Mouse (Mus musculus): ENCODE data around the gene Fbxo41.
A peak's percentile ranks its signal among the peaks of the same experiment; 100 is the strongest.

Gene Fbxo41

DNA sequence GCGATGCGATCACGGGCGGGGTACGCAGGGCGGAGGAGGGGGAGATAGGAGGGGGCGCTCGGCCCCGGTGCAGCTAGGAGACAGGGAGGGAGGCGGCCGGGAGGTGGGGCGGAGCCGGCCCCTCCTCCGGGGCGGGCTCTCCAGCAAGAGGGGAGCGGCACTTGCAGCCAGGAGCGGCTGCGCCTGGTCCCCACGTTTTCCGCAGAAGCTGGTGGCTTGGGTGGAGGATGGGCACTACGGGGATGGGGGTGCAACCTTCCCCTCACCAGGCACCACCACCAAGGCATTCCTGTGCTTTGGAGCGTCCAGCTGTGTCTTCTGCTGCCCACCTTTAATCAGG lies at the start of gene Fbxo41:
Fbxo41 (minus strand) TSS at position 84 of the 340 bp plus-strand sequence.
- DNase-seq, result peak; percentile 76

DNA sequence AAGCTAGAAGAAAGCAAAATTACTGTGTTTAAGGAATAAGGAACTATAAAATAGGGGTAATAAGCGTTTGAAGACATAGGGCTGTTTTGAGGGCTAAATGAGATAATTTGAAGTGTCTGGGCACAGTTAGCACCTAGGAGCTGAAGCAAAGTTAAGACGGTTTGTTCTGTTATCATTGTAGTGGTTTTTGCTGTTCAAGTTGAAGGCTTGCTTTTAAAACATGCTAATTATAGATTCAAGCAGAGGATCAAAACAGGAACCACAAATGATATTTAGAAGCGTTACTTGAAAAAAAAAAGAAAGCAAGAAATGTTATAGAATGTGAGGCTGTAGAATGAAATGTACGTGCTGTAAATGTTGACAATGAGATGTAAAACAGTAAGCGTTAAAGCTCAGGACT lies 44.8 kb upstream of the Fbxo41 start:
- DNase-seq, result no peak

DNA sequence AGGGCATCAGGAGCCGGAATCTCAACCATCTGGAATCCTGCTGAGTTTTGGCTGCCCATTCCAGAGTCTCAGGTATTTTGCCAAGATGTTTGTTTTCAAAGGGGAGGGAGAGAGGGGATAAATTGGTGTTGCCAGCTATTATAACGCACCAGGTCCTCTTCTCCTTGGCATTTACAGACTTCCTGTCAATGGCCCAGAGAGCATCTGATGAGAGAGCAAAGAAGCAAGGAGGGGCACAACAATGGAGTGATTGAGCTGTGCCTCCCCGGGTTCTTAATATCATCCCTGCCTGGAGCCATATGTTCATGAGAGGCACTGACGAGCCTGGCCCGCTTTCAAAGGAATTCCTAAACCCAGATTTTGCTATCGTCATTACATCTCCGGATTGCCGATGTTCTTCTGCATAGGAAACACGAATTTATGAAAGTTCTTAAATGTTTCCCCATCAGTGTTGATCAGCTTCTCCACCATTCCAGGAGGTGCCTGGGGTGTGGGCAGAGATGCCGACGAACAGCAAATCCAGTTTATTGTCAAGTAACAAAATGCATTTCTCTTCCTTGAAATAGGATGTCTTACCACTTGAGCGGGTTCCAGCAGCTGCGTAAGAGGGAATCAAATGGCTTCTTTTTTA lies 41.6 kb upstream of the Fbxo41 start:
- peak; percentile 25 for DNase-seq

DNA sequence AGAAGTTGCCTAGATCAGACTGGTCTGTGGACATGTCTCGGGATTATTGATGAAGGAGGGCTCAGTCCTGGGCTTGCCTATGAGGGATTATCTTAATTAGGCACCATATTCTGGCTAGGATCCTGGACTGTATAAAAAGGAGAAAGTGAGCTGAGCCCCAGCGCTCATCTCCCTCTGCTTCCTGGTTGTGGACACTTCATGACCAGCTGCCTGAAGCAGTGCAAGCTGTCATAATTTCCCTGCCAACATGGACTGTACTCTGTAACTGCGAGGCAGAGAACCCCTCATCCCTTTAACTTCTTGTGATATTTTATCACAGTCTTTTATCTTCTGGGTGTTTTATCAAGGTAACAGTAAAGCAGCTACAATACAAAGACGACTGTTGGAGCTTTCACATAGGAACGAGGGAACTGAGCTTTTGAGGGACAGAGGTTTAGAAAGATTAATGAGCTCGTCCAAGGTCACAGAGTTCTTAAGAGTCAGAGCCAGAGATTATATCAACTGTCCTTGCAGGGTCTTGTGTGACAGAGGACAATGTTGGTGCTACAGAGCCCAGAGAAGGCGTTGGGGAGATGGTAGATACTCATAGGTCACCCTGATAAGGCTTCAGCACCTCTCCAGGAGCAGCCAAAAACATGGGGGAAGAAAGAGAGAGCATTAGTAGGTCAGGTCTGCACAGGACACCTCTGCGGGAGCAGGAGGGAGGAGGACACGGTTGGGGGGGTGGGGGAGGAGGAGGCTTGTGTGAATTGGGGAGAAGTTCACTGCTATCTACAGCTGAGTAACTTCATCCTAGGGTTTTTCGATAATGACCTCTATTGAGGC lies 40.8 kb upstream of the Fbxo41 start:
- no peak for DNase-seq

DNA sequence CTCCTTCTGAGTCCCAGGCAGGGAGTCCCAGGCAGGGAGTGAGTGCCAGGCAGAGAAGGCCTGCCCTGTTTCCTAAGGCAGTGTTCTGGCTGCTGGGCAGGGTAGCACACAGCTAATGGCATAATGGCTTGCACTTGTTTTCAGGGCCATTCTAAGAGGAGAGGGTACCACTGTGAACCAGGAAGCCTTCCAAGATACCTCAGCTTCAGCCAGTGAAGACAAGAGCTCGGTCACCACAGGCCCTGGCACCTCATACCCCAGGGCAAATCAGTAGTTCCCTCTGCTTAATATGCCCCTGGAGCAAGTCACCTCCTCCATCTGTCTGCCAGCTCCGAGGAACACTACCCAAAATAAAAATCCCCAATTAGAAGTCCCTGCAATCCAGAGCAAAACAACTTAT lies 20.0 kb upstream of the Fbxo41 start:
- no peak for DNase-seq

DNA sequence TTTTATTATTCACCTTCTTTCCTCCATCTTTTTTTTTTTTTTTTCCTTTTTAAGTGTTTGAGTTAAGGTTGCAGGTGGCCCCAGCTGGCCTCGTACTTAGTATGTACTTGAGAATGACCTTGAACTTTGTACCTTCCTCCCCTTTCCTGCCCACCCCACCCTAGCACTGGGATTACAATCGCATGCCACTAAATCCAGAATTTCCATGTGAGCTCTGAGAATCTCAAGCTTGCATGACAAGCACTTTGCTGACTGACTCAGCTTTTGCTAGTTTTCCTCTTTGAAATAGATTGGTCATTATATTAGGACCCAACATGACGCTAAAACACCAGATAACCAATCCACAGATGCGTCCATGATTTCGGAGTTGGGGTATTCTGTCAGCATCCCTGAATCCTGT lies 19.2 kb upstream of the Fbxo41 start:
- DNase-seq, result no peak

DNA sequence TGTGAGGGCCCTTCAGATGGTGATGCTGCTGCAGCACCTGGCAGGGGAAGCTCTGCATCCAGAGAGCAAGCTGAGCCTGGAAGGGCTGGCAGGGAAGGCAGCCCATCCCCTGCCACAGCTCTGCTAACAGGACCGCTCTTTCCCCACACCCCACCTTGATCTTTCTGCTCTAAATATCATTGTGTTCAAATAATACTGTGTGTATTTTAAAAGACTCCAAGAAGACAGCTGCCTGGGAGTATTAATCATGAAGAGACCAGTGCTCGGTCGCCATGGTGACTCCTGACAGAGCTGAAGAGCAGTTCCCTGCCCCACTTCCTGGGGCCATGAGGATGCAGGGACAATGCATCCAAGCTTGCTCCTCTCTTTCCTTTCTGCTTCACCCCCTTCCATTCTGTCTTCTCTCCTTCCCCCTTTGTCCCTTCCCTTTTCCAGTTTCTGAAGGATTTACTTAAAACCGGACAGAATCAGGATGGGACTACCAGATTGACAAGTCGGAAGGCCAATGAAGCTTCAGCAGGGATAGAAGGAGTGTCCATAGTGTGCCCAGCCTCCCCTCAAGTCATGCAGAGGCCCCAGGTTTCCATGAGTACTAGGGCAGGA lies 15.4 kb upstream of the Fbxo41 start:
- DNase-seq, result peak; percentile 43

DNA sequence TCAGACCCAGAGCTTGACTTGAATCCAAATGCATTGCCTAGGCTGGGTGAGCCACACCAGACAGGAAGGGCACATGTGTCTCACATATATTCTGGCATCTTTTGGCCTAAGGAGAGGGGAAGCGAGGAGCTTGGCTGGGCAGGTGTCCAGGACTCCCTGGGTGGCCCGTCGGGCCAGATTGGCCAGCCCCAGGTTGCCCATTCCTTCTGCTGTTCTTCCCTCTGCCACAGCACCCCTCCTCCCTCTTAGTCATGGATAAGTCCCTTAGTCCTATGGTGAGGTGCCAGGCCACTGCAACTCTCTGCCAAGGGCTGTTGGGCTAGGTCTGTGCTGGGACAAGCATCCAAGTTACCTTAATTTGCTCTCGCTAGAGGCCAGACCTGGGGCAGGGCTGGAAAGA lies 13.1 kb upstream of the Fbxo41 start:
- DNase-seq, result no peak

DNA sequence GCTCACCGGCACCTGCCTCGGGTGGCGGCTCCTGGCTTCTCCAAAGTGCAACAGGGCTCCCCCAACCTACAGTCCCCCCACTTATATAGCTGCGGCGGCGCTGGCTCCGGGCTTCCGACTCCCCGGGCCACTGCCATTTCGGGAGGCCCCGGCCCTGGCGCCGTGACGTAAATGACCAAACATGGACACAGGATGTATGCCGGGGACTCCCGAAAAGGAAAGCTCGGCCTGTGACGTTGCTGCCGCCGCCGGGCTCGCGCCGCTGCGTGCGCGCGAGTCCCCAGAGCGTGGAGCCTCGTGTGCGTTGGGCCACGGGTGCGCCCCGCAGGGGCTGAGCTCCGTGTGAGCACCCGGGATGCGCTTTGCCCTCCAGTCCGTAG lies 10.7 kb upstream of the Fbxo41 start, which contains the start of gene Egr4:
Egr4 (minus strand) TSS at position 59 of the 380 bp plus-strand sequence.
- peak; percentile 76 for DNase-seq

DNA sequence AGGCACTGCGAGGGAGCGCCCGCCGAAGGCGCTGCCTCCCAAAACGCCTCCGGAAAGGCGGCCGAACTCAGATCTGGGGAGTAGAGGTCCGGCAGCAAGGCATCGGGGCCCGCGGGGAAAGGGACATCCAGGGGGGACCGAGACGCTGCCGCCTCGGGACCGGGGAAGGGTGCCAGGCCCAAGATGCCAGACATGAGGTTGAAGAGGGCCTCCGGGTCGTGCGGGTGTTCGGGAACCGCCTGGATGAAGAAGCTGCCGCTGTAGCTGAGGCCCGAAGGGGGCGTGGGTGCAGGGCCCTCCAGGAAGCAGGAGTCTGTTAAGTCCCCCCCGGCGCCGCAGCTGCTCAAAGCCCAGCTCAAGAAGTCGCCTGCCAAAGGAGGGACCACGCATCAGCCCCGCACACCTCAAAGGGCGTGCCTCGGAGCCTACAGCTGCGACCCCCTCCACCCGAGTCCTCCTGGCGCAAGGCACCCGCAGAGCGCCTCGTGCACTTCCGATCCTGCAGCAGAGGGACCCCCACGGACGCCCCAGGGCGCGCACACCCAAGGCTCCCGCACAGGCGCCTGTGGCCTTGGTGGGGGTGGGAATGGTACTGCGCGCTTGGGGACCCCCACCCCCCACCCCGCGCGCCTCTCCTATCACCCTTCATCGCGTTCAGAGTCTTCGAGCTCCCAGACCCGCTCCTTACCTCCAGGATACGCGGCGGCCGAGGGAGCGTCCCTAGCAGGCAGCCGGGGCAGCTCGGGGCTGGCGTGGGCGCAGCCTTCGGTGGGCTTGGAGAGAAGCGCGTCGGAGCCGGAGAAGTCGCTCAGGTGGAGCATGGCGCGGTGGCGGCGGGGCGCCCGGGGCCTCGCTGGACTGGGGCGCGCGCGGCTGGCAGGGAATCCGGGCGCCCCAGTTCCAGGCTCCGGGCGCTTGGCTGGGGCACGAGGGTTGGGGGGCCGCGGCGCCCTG lies 10.1 kb upstream of the Fbxo41 start:
- peak; percentile 26 for DNase-seq

DNA sequence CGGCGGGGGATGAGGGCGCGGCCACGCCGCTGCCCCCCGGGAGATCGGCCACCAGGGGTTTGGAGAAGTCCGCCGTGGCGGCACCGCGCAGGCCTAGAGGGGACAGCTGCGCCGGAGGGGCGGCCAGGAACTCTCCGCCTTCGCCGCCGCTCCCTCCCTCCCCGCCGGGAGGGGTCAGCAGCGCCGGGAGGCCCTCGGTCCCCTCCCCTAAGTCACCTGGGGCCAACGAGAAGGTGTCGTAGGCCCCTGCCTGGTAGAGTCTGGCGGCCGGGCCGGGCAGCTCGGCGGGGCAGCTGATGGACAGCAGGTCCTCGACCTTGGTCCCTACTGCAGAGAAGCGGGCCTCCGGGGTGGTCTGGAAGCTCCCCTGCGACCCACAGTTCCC lies 9.3 kb upstream of the Fbxo41 start:
- DNase-seq, result peak; percentile 11

DNA sequence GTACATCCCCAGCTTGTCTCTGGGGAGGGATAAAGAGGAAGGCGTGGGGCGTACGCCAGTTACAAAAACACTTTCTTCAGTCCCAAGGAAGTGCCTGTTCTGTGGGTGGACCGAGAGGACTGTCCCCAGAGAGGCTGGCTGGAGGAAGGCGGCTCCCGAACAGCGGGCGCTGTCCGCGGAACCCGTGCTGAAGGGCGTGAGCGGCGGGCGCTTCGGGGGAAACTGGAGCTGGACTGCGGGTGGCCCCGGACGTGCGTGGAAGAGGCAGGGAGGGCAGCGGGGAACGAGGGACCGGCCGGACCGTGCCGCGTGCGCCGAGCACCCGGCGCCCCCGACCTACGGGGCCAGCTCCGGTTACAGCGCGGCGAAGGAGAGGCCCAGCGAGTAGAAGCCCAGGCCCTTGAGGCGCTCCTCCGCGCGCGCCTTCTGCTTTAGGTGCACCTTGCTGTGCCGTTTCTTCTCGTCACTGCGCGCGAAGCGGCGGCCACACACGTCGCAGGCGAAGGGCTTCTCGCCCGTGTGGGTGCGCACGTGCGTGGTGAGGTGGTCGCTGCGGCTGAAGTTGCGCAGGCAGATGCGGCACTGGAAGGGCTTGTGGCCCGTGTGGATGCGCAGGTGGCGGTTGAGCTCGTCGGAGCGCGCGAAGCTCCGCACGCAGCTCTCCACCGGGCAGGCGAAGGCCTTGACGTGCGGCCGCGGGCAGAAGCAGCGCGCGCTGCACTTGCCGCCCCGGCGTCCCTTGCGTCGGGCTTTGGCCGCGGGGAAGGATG lies 8.7 kb upstream of the Fbxo41 start:
- DNase-seq, result peak; percentile 37

DNA sequence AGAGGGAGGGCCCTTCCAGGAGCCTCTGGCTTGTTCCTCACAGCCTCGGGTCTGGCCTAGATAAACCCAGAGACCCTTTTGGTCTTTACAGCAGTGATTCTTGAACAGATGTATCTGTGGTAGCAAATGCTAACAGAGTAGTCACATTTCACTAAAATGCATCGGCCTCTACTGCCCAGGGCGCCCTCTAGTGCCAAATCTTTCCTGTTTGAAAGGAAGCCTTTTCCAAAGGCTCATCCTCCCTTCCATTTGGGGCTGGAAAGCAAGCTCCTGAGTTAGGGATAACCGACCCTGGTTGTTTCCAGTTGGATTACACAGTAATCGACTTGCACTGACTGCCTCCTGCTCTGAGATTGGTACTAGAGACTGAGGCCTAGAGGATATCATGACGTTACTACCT lies 7.7 kb upstream of the Fbxo41 start:
- DNase-seq, result peak; percentile 87

DNA sequence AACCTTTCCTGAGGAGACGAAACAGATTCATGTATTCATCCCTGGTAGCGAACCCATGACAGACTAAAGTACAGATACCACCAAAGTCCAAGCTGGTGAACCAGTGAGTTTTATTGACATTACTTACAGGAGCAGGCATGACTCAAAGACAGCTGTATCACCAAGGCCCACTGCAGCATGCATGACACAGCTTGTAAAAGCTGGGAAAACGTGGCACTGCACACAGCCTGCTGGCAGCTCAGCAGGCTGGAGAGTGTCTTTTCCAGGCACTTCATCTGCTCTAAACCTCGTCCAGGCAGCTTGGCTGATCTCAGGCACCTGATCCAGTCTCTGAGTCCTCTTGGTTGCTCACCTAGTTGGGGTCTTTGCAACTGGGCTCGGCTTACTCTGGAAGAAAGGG lies 5.8 kb upstream of the Fbxo41 start:
- DNase-seq, result no peak

DNA sequence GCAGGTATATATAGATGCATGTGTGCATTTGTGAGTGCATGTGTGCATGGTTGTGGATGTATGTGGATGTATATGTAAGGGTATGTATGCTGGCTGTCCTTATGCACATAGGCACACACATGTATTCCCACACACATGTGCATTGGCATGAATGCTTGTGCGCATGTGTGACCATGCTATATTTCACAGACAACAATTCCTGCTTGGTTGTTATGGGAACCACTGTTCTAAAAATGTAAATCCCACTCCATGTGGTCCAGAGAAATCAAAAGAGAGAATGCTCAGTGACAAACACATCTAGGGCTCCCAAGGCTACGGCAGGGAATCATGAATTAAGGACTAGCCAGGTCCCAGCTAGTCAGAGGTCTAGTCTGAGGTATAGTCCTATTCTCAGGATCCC lies 2.1 kb upstream of the Fbxo41 start:
- DNase-seq, result no peak

DNA sequence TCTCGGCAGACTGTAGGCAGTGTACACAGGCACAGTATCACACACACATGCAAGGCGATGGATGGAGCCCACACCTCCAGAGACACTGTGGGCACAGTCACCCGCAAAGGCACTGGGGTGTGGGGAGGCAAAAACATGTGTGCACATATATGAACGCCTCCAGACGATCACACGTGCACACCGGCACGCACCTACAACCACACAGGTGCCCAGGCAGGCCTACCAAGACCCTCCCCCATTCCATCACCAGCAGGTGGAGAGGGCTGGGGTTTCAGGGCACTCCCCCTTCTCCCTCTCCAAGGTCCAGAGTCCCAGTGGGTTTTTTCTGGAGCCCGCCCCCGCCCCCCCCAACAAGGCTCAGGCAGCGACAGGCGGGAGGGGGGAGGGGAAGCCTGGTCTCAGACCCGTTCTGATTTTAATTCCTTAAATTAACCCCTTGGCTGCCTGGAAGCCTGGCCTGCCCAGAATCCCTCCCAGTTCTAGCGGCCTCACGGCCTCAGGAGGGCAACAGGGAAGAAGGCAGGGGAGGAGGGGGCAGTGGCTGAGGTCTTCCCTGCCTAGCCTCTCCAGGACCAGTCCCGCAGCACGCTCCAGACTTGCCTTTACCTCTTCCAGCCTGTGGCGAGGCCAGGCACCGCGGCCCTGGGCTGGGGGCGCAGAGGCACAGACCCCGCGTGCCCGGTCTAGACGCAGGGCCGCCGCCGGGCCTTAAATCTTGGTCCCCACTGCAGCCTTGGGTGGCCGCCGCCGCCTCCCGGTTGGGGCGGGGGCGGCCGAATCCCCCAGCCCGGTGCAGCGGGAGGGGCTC lies 487 bp downstream of the Fbxo41 start:
- DNase-seq, result peak; percentile 52

DNA sequence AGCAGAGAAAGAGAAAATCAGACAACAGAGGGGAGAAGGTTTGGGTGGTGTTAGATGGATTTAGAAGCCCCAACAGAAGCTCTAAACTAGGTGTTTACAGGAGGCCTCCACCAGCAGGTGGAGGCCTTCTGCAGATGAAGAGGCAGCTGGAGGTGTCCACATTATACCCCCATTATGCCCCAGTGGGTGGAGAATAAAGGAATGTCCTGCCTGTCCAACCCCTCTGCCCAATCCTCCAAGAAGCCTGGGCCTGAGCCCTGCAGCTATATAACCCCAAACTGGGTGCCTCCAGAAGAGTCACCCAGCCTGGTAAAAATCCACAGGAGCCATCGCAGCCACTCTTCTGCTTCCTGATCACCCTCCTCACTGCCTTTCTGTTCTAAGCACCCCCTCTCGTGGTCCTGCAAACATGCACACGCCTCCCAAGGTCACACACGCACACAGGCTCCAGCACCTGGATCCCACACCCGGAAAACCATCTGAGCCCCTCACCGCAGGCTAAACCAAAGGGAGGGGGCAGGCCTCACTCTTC lies 1.2 kb downstream of the Fbxo41 start:
- no peak for DNase-seq

DNA sequence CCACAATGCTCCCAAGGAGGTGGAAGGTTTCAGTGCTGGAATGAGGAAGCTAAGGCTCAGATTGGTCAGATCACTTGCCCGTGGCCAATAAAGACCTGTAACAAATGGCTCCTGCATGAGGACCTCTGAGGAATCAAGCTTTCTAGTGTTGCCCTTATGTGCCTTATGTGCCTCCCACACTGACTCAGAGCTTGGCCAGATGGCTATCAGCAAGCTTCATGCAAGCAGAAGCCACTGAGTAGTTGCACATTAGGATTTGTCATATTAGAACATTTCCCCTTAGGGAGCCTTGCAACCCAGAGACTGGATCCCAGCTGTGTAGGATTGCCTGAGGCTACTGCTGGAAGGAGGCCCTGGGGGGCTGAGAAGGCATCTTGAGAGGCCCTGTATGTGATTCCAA lies 2.4 kb downstream of the Fbxo41 start:
- no peak for DNase-seq

DNA sequence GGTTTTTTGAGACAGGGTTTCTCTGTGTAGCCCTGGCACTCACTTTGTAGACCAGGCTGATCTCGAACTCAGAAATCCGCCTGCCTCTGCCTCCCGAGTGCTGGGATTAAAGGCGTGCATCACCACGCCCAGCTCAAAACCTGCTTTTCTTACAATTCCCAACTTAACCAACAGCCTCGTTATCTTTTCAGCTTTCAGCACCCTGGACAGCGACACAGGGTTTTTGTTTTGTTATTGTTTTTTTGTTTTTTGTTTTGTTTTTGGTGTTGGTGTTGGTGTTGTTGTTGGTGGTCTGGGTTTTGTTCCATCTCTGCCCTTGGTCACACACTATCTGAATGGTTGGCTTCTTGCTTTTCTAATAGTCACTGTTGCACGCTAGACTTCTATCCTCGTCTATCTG lies 4.6 kb downstream of the Fbxo41 start:
- DNase-seq, result no peak

DNA sequence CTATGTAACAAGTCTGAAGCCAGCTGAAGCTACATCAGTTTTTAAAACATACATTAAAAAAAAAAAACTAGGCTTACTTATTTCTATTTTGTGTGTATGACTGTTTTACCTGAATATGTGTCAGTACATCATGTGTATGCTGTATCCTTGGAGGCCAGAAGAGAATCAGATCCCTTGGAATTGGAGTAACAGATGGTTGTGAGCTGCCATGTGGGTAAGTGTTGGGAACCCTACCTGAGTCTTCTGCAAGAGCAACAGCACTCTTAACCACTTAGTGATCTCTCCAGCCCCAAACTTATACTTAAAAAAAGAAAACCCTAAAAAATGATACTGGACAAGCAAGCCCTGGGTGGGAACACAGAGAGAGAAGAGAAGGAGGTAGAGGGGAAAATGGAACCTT lies 5.8 kb downstream of the Fbxo41 start:
- no peak for DNase-seq

DNA sequence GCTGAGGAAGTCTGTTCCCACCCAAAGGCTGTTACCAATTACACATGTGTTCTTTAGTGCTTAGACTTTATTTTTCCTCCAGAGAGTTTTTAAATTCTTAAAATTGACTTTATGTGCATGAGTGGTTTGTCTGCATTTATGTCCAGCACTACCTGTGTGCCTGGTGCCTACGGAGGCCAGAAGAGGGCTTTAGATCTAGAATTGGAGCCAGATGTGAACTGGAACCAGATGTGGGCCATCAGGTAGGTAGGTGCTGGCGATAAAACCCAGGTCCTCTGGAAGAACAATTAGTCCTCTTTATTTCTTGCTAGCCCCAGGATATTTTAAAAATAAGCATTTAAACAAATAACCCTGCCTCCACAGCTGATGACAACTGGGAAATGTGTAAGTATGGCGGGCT lies 11.2 kb downstream of the Fbxo41 start:
- DNase-seq, result no peak

Measured in right cerebral cortex, postnatal 4 days (tissue).